In genomic region chr4:41741158-41741560, GRCm38 (mm10) we compare ENCODE assay signal across 8 mouse cellular contexts. TPM values are rescaled to one million over a fixed set of nuclear protein-coding genes. Genes with fewer than 3 reads are reported as not detected.
DNase-seq lines count a peak whose midpoint lies in the region; ATAC-seq and TF ChIP-seq lines count a peak whose summit lies in the region.

No protein-coding gene starts in this region.

- peak overlapping the region; percentile 93 for H3K27ac ChIP-seq in gastrocnemius, adult 2 months

- DNase-seq in ZHBTc4 (ENCODE audit: low read depth, low spot score), result peak; percentile 99
- DNase-seq in gastrocnemius, adult 2 months, result peak; percentile 94
- peak; percentile 95 for DNase-seq in induced T-regulatory cell, adult 2 months (ENCODE audit: low read depth)
- DNase-seq in left cerebral cortex, adult 9 months (ENCODE audit: low spot score in 2 of 2), result peak; percentile 88 to 95
- DNase-seq in right cerebral cortex, postnatal 14 days, result peak; percentile 89
- DNase-seq in urinary bladder, postnatal 36 days (ENCODE audit: low spot score in 2 of 2), result peak; percentile 90 to 93

- intact Hi-C loops in gastrocnemius, adult 2 months (cut with DNase I), result no loop called here

- peak; percentile 88 for ATAC-seq in common myeloid progenitor, adult 5-6 weeks (replicated peaks; ENCODE audit: low read depth, poor library complexity, severe bottlenecking)
- peak; percentile 86 for ATAC-seq in megakaryocyte progenitor cell, adult 5-6 weeks (replicated peaks; ENCODE audit: poor library complexity)

- TF ChIP-seq CTCF in gastrocnemius, adult 2 months (IDR thresholded peaks at IDR 0.05), result peak; percentile 29; the same call in 1 of the 2 replicates

- peak overlapping the region; percentile 93 for H3K4me3 ChIP-seq in gastrocnemius, adult 2 months

RNA-seq across cellular contexts. Expression of gene Arid3c, which starts 10.2 kb away (rescaled TPM):
- not detected in 2 replicates for total RNA-seq in common myeloid progenitor, adult 5-6 weeks (2017)
- total RNA-seq in gastrocnemius, adult 2 months (2021), result not detected
- total RNA-seq in megakaryocyte progenitor cell, adult 5-6 weeks (2015), result not detected in 2 replicates
- not detected in 2 replicates for total RNA-seq in megakaryocyte progenitor cell, adult 5-6 weeks (2017)

RNA-seq across cellular contexts. Expression of gene Galt, which starts 13.9 kb away (rescaled TPM):
- total RNA-seq in common myeloid progenitor, adult 5-6 weeks (2017), result 18.4 and 26.9 TPM in 2 replicates
- 10 to 100 TPM; 27.0 to 41.1 TPM for total RNA-seq in gastrocnemius, adult 2 months (2021)
- 31.5 and 34.7 TPM in 2 replicates for total RNA-seq in megakaryocyte progenitor cell, adult 5-6 weeks (2015)
- total RNA-seq in megakaryocyte progenitor cell, adult 5-6 weeks (2017), result 26.1 and 36.4 TPM in 2 replicates

RNA-seq across cellular contexts. Expression of gene Sigmar1, which starts 14.8 kb away (rescaled TPM):
- 61.0 and 86.9 TPM in 2 replicates for total RNA-seq in common myeloid progenitor, adult 5-6 weeks (2017)
- 10 to 100 TPM in 1 of 2 experiments, 1 to 10 TPM in 1; 8.2 to 13.3 TPM for total RNA-seq in gastrocnemius, adult 2 months (2021)
- total RNA-seq in megakaryocyte progenitor cell, adult 5-6 weeks (2015), result 60.8 and 66.4 TPM in 2 replicates
- 68.0 and 76.3 TPM in 2 replicates for total RNA-seq in megakaryocyte progenitor cell, adult 5-6 weeks (2017)

RNA-seq across cellular contexts. Expression of gene Dctn3, which starts 18.2 kb away (rescaled TPM):
- total RNA-seq in common myeloid progenitor, adult 5-6 weeks (2017), result 62.8 and 92.5 TPM in 2 replicates
- total RNA-seq in gastrocnemius, adult 2 months (2021), result 10 to 100 TPM; 40.6 to 42.4 TPM
- total RNA-seq in megakaryocyte progenitor cell, adult 5-6 weeks (2015), result 57.9 and 75.6 TPM in 2 replicates
- 73.4 and 94.6 TPM in 2 replicates for total RNA-seq in megakaryocyte progenitor cell, adult 5-6 weeks (2017)

RNA-seq across cellular contexts. Expression of gene Rpp25l, which starts 27.8 kb away (rescaled TPM):
- 22.8 and 28.2 TPM in 2 replicates for total RNA-seq in common myeloid progenitor, adult 5-6 weeks (2017)
- 10 to 100 TPM; 50.1 to 58.4 TPM for total RNA-seq in gastrocnemius, adult 2 months (2021)
- 17.5 and 24.4 TPM in 2 replicates for total RNA-seq in megakaryocyte progenitor cell, adult 5-6 weeks (2015)
- total RNA-seq in megakaryocyte progenitor cell, adult 5-6 weeks (2017), result 22.5 and 23.0 TPM in 2 replicates

Comparison
In these comparisons a context has a peak if more than half of its experiments do, and no peak if none do; other contexts are left out.
1. Peak in every context shown above with its lines: DNase-seq, ATAC-seq, H3K4me3 ChIP-seq and H3K27ac ChIP-seq.